Mouse (Mus musculus) neural tube, postnatal 0 days (tissue): ENCODE measurements around the gene Fam160a1. TPM values are rescaled to one million over a fixed set of nuclear protein-coding genes. Genes with fewer than 3 reads are reported as not detected.

Experiments used
- polyA plus RNA-seq: library from polyadenylated mRNA; unstranded; fragments of >200 nt; fragmentation: Nextera tagmentation; extraction: Ambion mirVana; gene quantifications from 2 replicates; pipeline ENCODE4 v1.2.1, GENCODE M21; 2015

The Fam160a1 gene
- polyA plus RNA-seq, result 0.36 and 0.46 TPM in 2 replicates

GRCm38 (mm10) chr3:85817191-85817590 is at the start of gene Fam160a1:
Fam160a1 (minus strand) TSS chr3:85817291.

Other genes starting within 250 kb of the Fam160a1 start
- 16.5 and 17.7 TPM in 2 replicates for gene Gatb, start 243.2 kb downstream of the Fam160a1 start, polyA plus RNA-seq
- 0.27 and 0.39 TPM in 2 replicates for gene Glt28d2, start 70.2 kb upstream of the Fam160a1 start, polyA plus RNA-seq
- 0.42 and 1.2 TPM in 2 replicates for gene Gm37240, start 70.2 kb upstream of the Fam160a1 start, polyA plus RNA-seq
- gene Sh3d19, start 153.8 kb upstream of the Fam160a1 start, polyA plus RNA-seq, result 22.6 and 24.3 TPM in 2 replicates
- not detected in 2 replicates for gene Prss48, start 185.2 kb upstream of the Fam160a1 start, polyA plus RNA-seq